Mouse (Mus musculus): ENCODE results near the gene Nppb. TPM values are rescaled to one million over a fixed set of nuclear protein-coding genes. Genes with fewer than 3 reads are reported as not detected.

The Nppb gene
- polyA plus RNA-seq, 2 experiments = not detected

GRCm38 (mm10) chr4:148030506-148030905, 44.9 kb downstream of the Nppb start:
- H3K9ac ChIP-seq (replicated peaks) = no peak overlapping the region
- no peaks in the 10 kb centered on the region for H3K9me3 ChIP-seq (ENCODE audit: control insufficient read depth, low read length)
- H3K4me3 ChIP-seq (ENCODE audit: insufficient read depth in 1 of 2, low read depth in 2 of 2, low read length in 2 of 2) = no peak overlapping the region
- H3K27me3 ChIP-seq (ENCODE audit: control insufficient read depth, insufficient read depth, low read length) = no peaks in the 10 kb centered on the region
- no peak overlapping the region for H3K4me2 ChIP-seq (ENCODE audit: low read depth)
- WGBS (ENCODE audit: insufficient replicate concordance) = 81% methylated on average over 5 of the region's 5 CpGs
- no peak overlapping the region for H3K27ac ChIP-seq
- DNase-seq (ENCODE audit: low read depth in 3 of 3, low spot score in 3 of 3) = no peak
- H3K36me3 ChIP-seq (replicated peaks; ENCODE audit: control insufficient read depth, insufficient read depth, low read depth) = no peaks in the 10 kb centered on the region
- no peak for TF ChIP-seq CTCF (IDR thresholded peaks at IDR 0.05; ENCODE audit: low read depth)
- no peak for TF ChIP-seq EP300 (IDR thresholded peaks at IDR 0.05; ENCODE audit: low read depth)
- H3K4me1 ChIP-seq (replicated peaks; ENCODE audit: control insufficient read depth in 2 of 2, insufficient read depth in 2 of 2, low read length in 1 of 2) = no peaks in the 10 kb centered on the region
- ATAC-seq (ENCODE audit: insufficient read depth) = no peak

GRCm38 (mm10) chr4:148033858-148034410, 48.3 kb downstream of the Nppb start:
- no peak overlapping the region for H3K4me3 ChIP-seq (ENCODE audit: insufficient read depth in 1 of 2, low read depth in 2 of 2, low read length in 2 of 2)
- H3K27me3 ChIP-seq (ENCODE audit: control insufficient read depth, insufficient read depth, low read length) = no peaks in the 10 kb centered on the region
- H3K9me3 ChIP-seq (ENCODE audit: control insufficient read depth, low read length) = no peaks in the 10 kb centered on the region
- no peak for ATAC-seq (ENCODE audit: insufficient read depth)
- no peak for DNase-seq (ENCODE audit: low read depth in 3 of 3, low spot score in 3 of 3)
- no peaks in the 10 kb centered on the region for H3K36me3 ChIP-seq (replicated peaks; ENCODE audit: control insufficient read depth, insufficient read depth, low read depth)
- peaks cover 7 to 8% of the 10 kb centered on the region in 2 experiments; a peak in 3 of 4 replicates for H3K4me1 ChIP-seq (replicated peaks; ENCODE audit: control insufficient read depth in 2 of 2, insufficient read depth in 2 of 2, low read length in 1 of 2)
- TF ChIP-seq EP300 (IDR thresholded peaks at IDR 0.05; ENCODE audit: low read depth) (no peak), CTCF (IDR thresholded peaks at IDR 0.05; ENCODE audit: low read depth) (no peak)
- H3K4me2 ChIP-seq (ENCODE audit: low read depth) = no peak overlapping the region
- no peak overlapping the region for H3K9ac ChIP-seq (replicated peaks)
- 48% methylated on average over 7 of the region's 7 CpGs for WGBS (ENCODE audit: insufficient replicate concordance)
- H3K27ac ChIP-seq = no peak overlapping the region

- WGBS (ENCODE audit: insufficient replicate concordance) = 72% methylated on average over 3 of the region's 3 CpGs
- Histone ChIP-seq H3K36me3 (replicated peaks; ENCODE audit: control insufficient read depth, insufficient read depth, low read depth) (no peaks in the 10 kb centered on the region), H3K4me3 (ENCODE audit: insufficient read depth in 1 of 2, low read depth in 2 of 2, low read length in 2 of 2) (no peak overlapping the region), H3K27me3 (ENCODE audit: control insufficient read depth, insufficient read depth, low read length) (no peaks in the 10 kb centered on the region), H3K4me1 (replicated peaks; ENCODE audit: control insufficient read depth in 2 of 2, insufficient read depth in 2 of 2, low read length in 1 of 2) (peaks cover 16 to 17% of the 10 kb centered on the region in 2 experiments), H3K9me3 (ENCODE audit: control insufficient read depth, low read length) (no peaks in the 10 kb centered on the region), H3K4me2 (ENCODE audit: low read depth) (no peak overlapping the region), H3K27ac (no peak overlapping the region), H3K9ac (replicated peaks) (no peak overlapping the region)
- TF ChIP-seq EP300 (IDR thresholded peaks at IDR 0.05; ENCODE audit: low read depth) (no peak), CTCF (IDR thresholded peaks at IDR 0.05; ENCODE audit: low read depth) (no peak)
- DNase-seq (ENCODE audit: low read depth in 3 of 3, low spot score in 3 of 3) (no peak), ATAC-seq (ENCODE audit: insufficient read depth) (no peak)
Observed at GRCm38 (mm10) chr4:148035440-148035839, 49.9 kb downstream of the Nppb start.

Other genes starting within 250 kb of the Nppb start
- gene Zfp984, start 176.0 kb upstream of the Nppb start, polyA plus RNA-seq (2012; rRNA removed) = 1.8 and 3.1 TPM in 2 replicates
- 7.1 and 7.8 TPM in 2 replicates for gene Zfp984, start 176.0 kb upstream of the Nppb start, polyA plus RNA-seq (2014; fragmentation: Nextera tagmentation; extraction: Ambion mirVana)
- gene Zfp933, start 137.4 kb upstream of the Nppb start, polyA plus RNA-seq (2012; rRNA removed) = 0.73 and 1.0 TPM in 2 replicates
- gene Zfp933, start 137.4 kb upstream of the Nppb start, polyA plus RNA-seq (2014; fragmentation: Nextera tagmentation; extraction: Ambion mirVana) = 1.2 and 1.8 TPM in 2 replicates
- 33.8 and 36.0 TPM in 2 replicates for gene Miip, start 117.0 kb upstream of the Nppb start, polyA plus RNA-seq (2012; rRNA removed)
- gene Miip, start 117.0 kb upstream of the Nppb start, polyA plus RNA-seq (2014; fragmentation: Nextera tagmentation; extraction: Ambion mirVana) = 18.5 and 21.8 TPM in 2 replicates
- 1.6 and 2.2 TPM in 2 replicates for gene Fv1, start 116.8 kb upstream of the Nppb start, polyA plus RNA-seq (2012; rRNA removed)
- gene Fv1, start 116.8 kb upstream of the Nppb start, polyA plus RNA-seq (2014; fragmentation: Nextera tagmentation; extraction: Ambion mirVana) = 1.5 and 1.6 TPM in 2 replicates
- gene Mfn2, start 81.1 kb upstream of the Nppb start, polyA plus RNA-seq (2012; rRNA removed) = 7.5 and 8.6 TPM in 2 replicates
- gene Mfn2, start 81.1 kb upstream of the Nppb start, polyA plus RNA-seq (2014; fragmentation: Nextera tagmentation; extraction: Ambion mirVana) = 9.2 and 11.1 TPM in 2 replicates
- 15.5 and 16.9 TPM in 2 replicates for gene Plod1, start 49.0 kb upstream of the Nppb start, polyA plus RNA-seq (2012; rRNA removed)
- gene Plod1, start 49.0 kb upstream of the Nppb start, polyA plus RNA-seq (2014; fragmentation: Nextera tagmentation; extraction: Ambion mirVana) = 20.2 and 23.7 TPM in 2 replicates
- 18.8 and 23.7 TPM in 2 replicates for gene 2510039O18Rik, start 44.9 kb upstream of the Nppb start, polyA plus RNA-seq (2012; rRNA removed)
- 7.8 and 8.1 TPM in 2 replicates for gene 2510039O18Rik, start 44.9 kb upstream of the Nppb start, polyA plus RNA-seq (2014; fragmentation: Nextera tagmentation; extraction: Ambion mirVana)
- gene Nppa, start 14.9 kb downstream of the Nppb start, polyA plus RNA-seq (2012; rRNA removed) = not detected in 2 replicates
- not detected in 2 replicates for gene Nppa, start 14.9 kb downstream of the Nppb start, polyA plus RNA-seq (2014; fragmentation: Nextera tagmentation; extraction: Ambion mirVana)
- 2.4 and 2.7 TPM in 2 replicates for gene Clcn6, start 53.0 kb downstream of the Nppb start, polyA plus RNA-seq (2012; rRNA removed)
- 0.66 and 1.0 TPM in 2 replicates for gene Clcn6, start 53.0 kb downstream of the Nppb start, polyA plus RNA-seq (2014; fragmentation: Nextera tagmentation; extraction: Ambion mirVana)
- 9.1 and 9.2 TPM in 2 replicates for gene Mthfr, start 53.3 kb downstream of the Nppb start, polyA plus RNA-seq (2012; rRNA removed)
- 7.0 and 7.7 TPM in 2 replicates for gene Mthfr, start 53.3 kb downstream of the Nppb start, polyA plus RNA-seq (2014; fragmentation: Nextera tagmentation; extraction: Ambion mirVana)
- 4.0 and 4.1 TPM in 2 replicates for gene Agtrap, start 102.2 kb downstream of the Nppb start, polyA plus RNA-seq (2012; rRNA removed)
- 8.2 and 9.9 TPM in 2 replicates for gene Agtrap, start 102.2 kb downstream of the Nppb start, polyA plus RNA-seq (2014; fragmentation: Nextera tagmentation; extraction: Ambion mirVana)
- gene Mad2l2, start 144.6 kb downstream of the Nppb start, polyA plus RNA-seq (2012; rRNA removed) = 7.5 and 9.4 TPM in 2 replicates
- 17.7 and 19.1 TPM in 2 replicates for gene Mad2l2, start 144.6 kb downstream of the Nppb start, polyA plus RNA-seq (2014; fragmentation: Nextera tagmentation; extraction: Ambion mirVana)
- gene Draxin, start 144.9 kb downstream of the Nppb start, polyA plus RNA-seq (2012; rRNA removed) = 0.16 and 0.22 TPM in 2 replicates
- 0.04 and 0.05 TPM in 2 replicates for gene Draxin, start 144.9 kb downstream of the Nppb start, polyA plus RNA-seq (2014; fragmentation: Nextera tagmentation; extraction: Ambion mirVana)
- 7.4 and 7.5 TPM in 2 replicates for gene Fbxo6, start 166.4 kb downstream of the Nppb start, polyA plus RNA-seq (2012; rRNA removed)
- 15.0 and 15.1 TPM in 2 replicates for gene Fbxo6, start 166.4 kb downstream of the Nppb start, polyA plus RNA-seq (2014; fragmentation: Nextera tagmentation; extraction: Ambion mirVana)
- gene Fbxo44, start 174.7 kb downstream of the Nppb start, polyA plus RNA-seq (2012; rRNA removed) = 1.0 and 1.2 TPM in 2 replicates
- gene Fbxo44, start 174.7 kb downstream of the Nppb start, polyA plus RNA-seq (2014; fragmentation: Nextera tagmentation; extraction: Ambion mirVana) = 0.43 and 0.46 TPM in 2 replicates
- 0.04 and 0.09 TPM in 2 replicates for gene Fbxo2, start 174.8 kb downstream of the Nppb start, polyA plus RNA-seq (2012; rRNA removed)
- gene Fbxo2, start 174.8 kb downstream of the Nppb start, polyA plus RNA-seq (2014; fragmentation: Nextera tagmentation; extraction: Ambion mirVana) = 0.08 TPM in 1 of 2 replicates, not detected in the other

Measured in liver, embryonic 14.5 days (tissue).